Mouse (Mus musculus): Measurements from ENCODE around the gene Ttll9.

The Ttll9 gene

GRCm38 (mm10) chr2:152941776-152942175 lies 20.5 kb upstream of the Ttll9 start:
- no peak for DNase-seq (ENCODE audit: low read depth, low spot score)

GRCm38 (mm10) chr2:152942898-152943515 lies 19.3 kb upstream of the Ttll9 start:
- no peak for DNase-seq (ENCODE audit: low read depth, low spot score)

- no peak for DNase-seq (ENCODE audit: low read depth, low spot score)
Observed at GRCm38 (mm10) chr2:152943568-152943967, 18.7 kb upstream of the Ttll9 start.

GRCm38 (mm10) chr2:152944013-152944412 lies 18.3 kb upstream of the Ttll9 start:
- DNase-seq (ENCODE audit: low read depth, low spot score) = no peak

- DNase-seq (ENCODE audit: low read depth, low spot score) = no peak
Observed at GRCm38 (mm10) chr2:152947098-152947497, 15.2 kb upstream of the Ttll9 start.

- DNase-seq (ENCODE audit: low read depth, low spot score) = no peak
Observed at GRCm38 (mm10) chr2:152948438-152949020, 13.8 kb upstream of the Ttll9 start.

- no peak for DNase-seq (ENCODE audit: low read depth, low spot score)
Observed at GRCm38 (mm10) chr2:152950358-152951064, 11.8 kb upstream of the Ttll9 start.

- no peak for DNase-seq (ENCODE audit: low read depth, low spot score)
Observed at GRCm38 (mm10) chr2:152951065-152951849, 11.0 kb upstream of the Ttll9 start, which contains the start of gene Dusp15. Gene Dusp15 (minus strand): TSS chr2:152951698.

GRCm38 (mm10) chr2:152951850-152952720 lies 10.2 kb upstream of the Ttll9 start:
- DNase-seq (ENCODE audit: low read depth, low spot score) = no peak

- DNase-seq (ENCODE audit: low read depth, low spot score) = no peak
Observed at GRCm38 (mm10) chr2:152958116-152958515, 4.2 kb upstream of the Ttll9 start.

- no peak for DNase-seq (ENCODE audit: low read depth, low spot score)
Observed at GRCm38 (mm10) chr2:152965555-152965954, 3.3 kb downstream of the Ttll9 start.

GRCm38 (mm10) chr2:152976991-152977390 lies 14.7 kb downstream of the Ttll9 start:
- DNase-seq (ENCODE audit: low read depth, low spot score) = no peak

- no peak for DNase-seq (ENCODE audit: low read depth, low spot score)
Observed at GRCm38 (mm10) chr2:152985582-152985981, 23.3 kb downstream of the Ttll9 start.

GRCm38 (mm10) chr2:152991529-152991928 lies 29.2 kb downstream of the Ttll9 start:
- no peak for DNase-seq (ENCODE audit: low read depth, low spot score)

GRCm38 (mm10) chr2:152997046-152997445 lies 34.8 kb downstream of the Ttll9 start:
- DNase-seq (ENCODE audit: low read depth, low spot score) = no peak

- no peak for DNase-seq (ENCODE audit: low read depth, low spot score)
Observed at GRCm38 (mm10) chr2:153002492-153003248, 40.4 kb downstream of the Ttll9 start.

- DNase-seq (ENCODE audit: low read depth, low spot score) = no peak
Observed at GRCm38 (mm10) chr2:153003681-153004338, 41.5 kb downstream of the Ttll9 start.

GRCm38 (mm10) chr2:153005981-153006380 lies 43.7 kb downstream of the Ttll9 start:
- DNase-seq (ENCODE audit: low read depth, low spot score) = no peak

GRCm38 (mm10) chr2:153009192-153009973 lies 47.1 kb downstream of the Ttll9 start:
- DNase-seq (ENCODE audit: low read depth, low spot score) = no peak
